Mouse (Mus musculus) heart, adult 2 months (tissue): ENCODE results near the gene Als2cl. TPM values are rescaled to one million over a fixed set of nuclear protein-coding genes. Genes with fewer than 3 reads are reported as not detected.

Experiments
- DNase-seq, 2 experiments: peaks; one replicate each; pipeline ENCODE4 v3.0.0; 2021
- H3K27ac ChIP-seq: fragments of 200-600 bp; 2 replicates; pipeline ENCODE4 v1.8.1; 2022
- H3K27me3 ChIP-seq: fragments of 200-500 bp; 2 replicates; pipeline ENCODE4 v1.6.1; 2012; ENCODE audit warnings: mild to moderate bottlenecking, low read length, inconsistent platforms, mixed read lengths; ENCODE audit not compliant: control insufficient read depth, insufficient read depth
- H3K36me3 ChIP-seq: fragments of 200-500 bp; 2 replicates; pipeline ENCODE4 v1.6.1; 2012; ENCODE audit warnings: low read length, inconsistent platforms; ENCODE audit not compliant: control insufficient read depth, insufficient read depth
- H3K4me1 ChIP-seq: fragments of 200-500 bp; 2 replicates; pipeline ENCODE4 v1.6.1; 2011; ENCODE audit warnings: low read length; ENCODE audit not compliant: control insufficient read depth, insufficient read depth
- H3K4me3 ChIP-seq: fragments of 200-600 bp; 2 replicates; pipeline ENCODE4 v1.8.1; 2022
- H3K79me2 ChIP-seq: fragments of 200-500 bp; replicated peaks from 2 replicates; pipeline ENCODE4 v1.6.1; 2012; ENCODE audit warnings: mild to moderate bottlenecking, inconsistent platforms, low read length, moderate library complexity, mixed read lengths; ENCODE audit not compliant: control insufficient read depth, insufficient read depth
- H3K9ac ChIP-seq: fragments of 200-500 bp; 2 replicates; pipeline ENCODE4 v1.6.1; 2012; ENCODE audit warnings: low read depth, mild to moderate bottlenecking, control low read depth, inconsistent platforms, low read length, mixed read lengths
- CTCF ChIP-seq: fragments of 200-600 bp; IDR thresholded peaks from 2 replicates; pipeline ENCODE4 v1.8.1; 2022; ENCODE audit warnings: antibody characterized with exemption, mild to moderate bottlenecking, moderate library complexity
- EP300 ChIP-seq: fragments of 200-500 bp; IDR thresholded peaks from 2 replicates; pipeline ENCODE4 v1.6.1; 2011; ENCODE audit warnings: low read depth, low read length, control low read depth; ENCODE audit not compliant: insufficient read depth
- POLR2A ChIP-seq: fragments of 200-500 bp; IDR thresholded peaks from 2 replicates; pipeline ENCODE4 v1.6.1; 2011; ENCODE audit warnings: mild to moderate bottlenecking, low read depth, low read length, control low read depth; ENCODE audit not compliant: insufficient read depth
- WGBS: fragments of 180-500 bp; shearing (Covaris S2); methylation state at CpG from one replicate; pipeline ENCODE4 v1.1.7; 2018; 5-methylcytosine and 5-hydroxymethylcytosine counted together
- intact Hi-C: fragments of 180-260 bp; cut with DNase I; formaldehyde crosslinking; loops from one replicate; pipeline ENCODE4 v1.15.1; 2025
- polyA plus RNA-seq: library from polyadenylated mRNA; depleted of rRNA; stranded (reverse); fragments of >200 nt; gene quantifications from 2 replicates; pipeline ENCODE4 v1.2.3, GENCODE M21; 2012
- total RNA-seq, 2 experiments: library from RNA; stranded (reverse); gene quantifications; 2 replicates each; pipeline ENCODE4 v1.2.3; 2021

The Als2cl gene
- total and polyA plus RNA-seq, 3 experiments, result 13.7 to 25.7 (median 14.2) TPM

DNA sequence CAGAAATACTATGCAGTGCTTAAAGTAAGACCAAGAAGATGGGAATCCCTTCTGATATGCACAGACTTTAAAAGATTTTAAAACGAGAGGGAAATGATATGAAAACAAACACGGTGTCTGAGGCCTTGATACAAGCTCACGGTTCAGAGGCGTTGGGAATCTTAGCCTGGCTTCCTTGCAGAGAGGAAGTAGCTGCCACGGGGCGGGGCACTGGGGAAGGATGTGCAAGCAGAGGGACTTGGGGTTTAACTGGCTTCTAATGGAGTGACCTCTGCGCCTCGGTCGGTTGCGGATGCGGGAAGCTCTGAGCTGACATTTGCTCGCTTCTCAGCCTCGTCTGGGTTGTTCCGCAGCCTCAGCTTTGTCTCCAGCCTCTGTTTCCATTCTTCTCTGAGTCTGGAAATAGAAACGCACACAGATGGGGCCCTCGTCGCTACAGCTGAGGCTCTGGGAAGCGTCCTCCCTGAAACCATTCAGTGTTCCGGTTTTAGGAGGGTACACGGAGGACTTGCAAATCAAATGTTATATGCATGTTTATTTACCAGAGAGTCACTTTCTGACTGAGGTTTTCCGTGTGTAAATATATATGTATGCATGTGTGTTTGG, 35.1 kb downstream of the Als2cl start:
- Histone ChIP-seq H3K4me3 (no peak overlapping the region), H3K27ac (no peak overlapping the region), H3K79me2 (no peaks in the 10 kb centered on the region), H3K36me3 (no peaks in the 10 kb centered on the region), H3K4me1 (no peaks in the 10 kb centered on the region), H3K27me3 (no peaks in the 10 kb centered on the region), H3K9ac (no peak overlapping the region)
- DNase-seq, result no peak
- no peak for TF ChIP-seq EP300
- no peak for TF ChIP-seq POLR2A
- no peak for TF ChIP-seq CTCF
- 60% methylated on average over 21 of the region's 21 CpGs for WGBS
- intact Hi-C loops, result no loop called here

DNA sequence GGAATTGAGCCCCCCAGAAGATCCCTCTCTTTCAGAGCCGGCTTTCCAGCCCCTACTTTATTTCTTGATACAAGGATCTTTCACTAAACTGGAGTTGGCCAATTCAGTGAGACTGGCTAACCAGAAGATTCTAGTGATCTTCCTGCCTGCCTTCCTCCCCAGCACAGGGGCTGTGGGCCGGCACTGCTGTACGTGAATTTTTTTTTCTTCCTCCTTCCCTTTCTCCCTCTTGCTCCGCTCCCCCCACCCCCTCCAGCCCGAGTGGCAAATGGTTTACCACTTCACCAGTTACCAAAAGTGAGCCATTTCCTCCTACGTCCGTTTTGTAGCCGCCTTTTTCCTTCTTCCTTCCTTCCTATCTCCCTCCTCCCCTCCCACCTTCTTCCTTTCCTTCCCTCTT, 35.8 kb downstream of the Als2cl start:
- no peak overlapping the region for H3K4me3 ChIP-seq
- H3K9ac ChIP-seq, result no peak overlapping the region
- no peaks in the 10 kb centered on the region; the same call in 1 of the 2 replicates for H3K4me1 ChIP-seq
- TF ChIP-seq EP300, result no peak
- H3K27ac ChIP-seq, result no peak overlapping the region
- H3K27me3 ChIP-seq, result no peaks in the 10 kb centered on the region
- 39% methylated on average over 8 of the region's 8 CpGs for WGBS
- no peaks in the 10 kb centered on the region for H3K36me3 ChIP-seq
- no peak for DNase-seq
- H3K79me2 ChIP-seq, result no peaks in the 10 kb centered on the region
- intact Hi-C loops, result no loop called here

DNA sequence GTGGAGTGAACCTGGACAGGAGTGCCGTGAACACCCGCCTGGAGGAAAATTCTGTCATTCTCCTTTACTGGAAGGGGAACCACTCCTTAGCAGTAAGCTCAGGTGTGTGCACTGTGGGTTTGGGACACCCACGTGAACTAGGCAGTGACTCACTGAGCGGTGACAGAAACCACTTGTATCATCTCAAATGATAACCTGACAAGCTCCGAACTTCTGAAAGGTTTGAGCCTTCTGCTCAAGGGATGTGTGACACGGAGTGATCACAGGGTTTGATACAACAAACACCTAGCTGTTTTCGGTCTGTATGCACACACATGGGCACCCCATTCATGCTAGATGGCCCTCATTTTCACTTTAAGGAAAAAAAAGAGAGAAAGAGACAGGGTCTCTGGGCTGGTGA, 37.1 kb downstream of the Als2cl start, which contains the start of gene Fam240a:
Gene Fam240a (minus strand): TSS at position 76 of the 400 bp plus-strand sequence.
- Histone ChIP-seq H3K79me2 (no peaks in the 10 kb centered on the region), H3K9ac (no peak within 1 kb of the TSS), H3K4me1 (no peaks in the 10 kb centered on the region; the same call in none of the 2 replicates), H3K27ac (no peak within 1 kb of the TSS), H3K27me3 (no peaks in the 10 kb centered on the region), H3K36me3 (no peaks in the 10 kb centered on the region), H3K4me3 (no peak within 1 kb of the TSS)
- no peak for TF ChIP-seq EP300
- TF ChIP-seq POLR2A, result no peak
- no peak for TF ChIP-seq CTCF
- DNase-seq, result no peak
- WGBS, result 86% methylated on average over 7 of the region's 7 CpGs
- intact Hi-C loops, result no loop called here

DNA sequence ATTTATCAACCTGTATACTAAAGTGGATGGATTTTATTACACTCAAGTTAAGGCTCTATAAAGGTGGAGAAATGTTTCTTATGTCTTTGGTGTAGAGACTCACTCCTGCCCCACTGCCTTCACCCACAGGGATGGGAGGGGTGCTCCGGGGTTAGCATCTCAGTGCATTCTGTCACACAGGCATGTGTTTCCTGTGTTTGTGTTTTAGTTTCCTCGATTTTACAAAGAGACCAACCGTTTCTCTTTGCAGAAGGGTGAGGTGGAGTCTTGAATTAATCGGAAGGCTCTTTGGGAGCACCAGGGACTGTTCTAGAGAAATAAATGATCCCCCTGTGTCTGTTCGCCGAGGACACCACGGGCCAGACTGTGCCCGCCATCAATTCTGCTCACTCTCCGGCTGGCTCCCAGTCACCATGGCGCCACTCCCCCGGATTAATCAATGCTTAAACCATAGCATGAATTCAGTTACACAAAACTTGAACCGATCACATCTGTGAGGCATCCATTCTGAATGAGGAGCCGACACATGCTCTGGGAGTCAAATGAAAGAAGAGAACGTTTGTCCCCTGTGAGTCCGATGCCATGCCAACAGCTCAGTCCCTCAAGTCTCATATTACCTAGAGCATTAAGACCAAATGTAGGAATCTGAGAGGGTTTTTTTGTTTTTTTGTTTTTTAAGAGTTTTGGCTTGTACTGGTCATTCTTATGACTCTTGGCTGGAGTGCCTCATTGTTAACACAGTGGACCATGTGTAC, 41.2 kb downstream of the Als2cl start:
- Histone ChIP-seq H3K36me3 (no peaks in the 10 kb centered on the region), H3K9ac (no peak overlapping the region; the same call in 1 of the 2 replicates), H3K4me1 (peaks cover 1% of the 10 kb centered on the region), H3K79me2 (no peaks in the 10 kb centered on the region), H3K27me3 (no peaks in the 10 kb centered on the region), H3K4me3 (no peak overlapping the region), H3K27ac (peak overlapping the region; percentile 81)
- 55% methylated on average over 15 of the region's 15 CpGs for WGBS
- TF ChIP-seq EP300 (0 out of 2 replicates have a peak, but pooled peaks have one; percentile 45), POLR2A (no peak)
- DNase-seq, result peak; percentile 36 to 46
- intact Hi-C loops, result loop anchor here (2.0 to 5.0 kb wide), 2 partner anchors 40 to 76 kb away; partner anchors contain the start of gene Tmie

DNA sequence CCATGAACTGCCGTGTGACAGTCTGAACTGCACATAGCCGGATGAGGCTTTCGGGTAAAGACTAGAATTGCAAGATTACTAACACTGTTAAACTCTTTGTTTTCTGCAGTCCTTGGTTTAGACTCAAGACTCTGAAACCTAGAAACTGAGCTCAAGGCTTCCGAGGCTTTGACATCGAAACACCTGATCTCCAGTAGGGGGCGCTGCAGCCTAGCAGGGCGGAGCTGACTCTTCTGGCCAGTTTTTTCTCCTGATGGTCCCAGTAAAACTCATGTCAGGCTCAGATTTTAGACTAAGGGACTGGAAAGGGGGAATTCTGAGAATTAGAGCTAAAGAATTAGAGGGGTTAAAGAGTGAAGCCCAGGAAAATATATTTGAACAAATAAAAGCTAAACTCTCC, 43.1 kb downstream of the Als2cl start:
- Histone ChIP-seq H3K36me3 (no peaks in the 10 kb centered on the region), H3K4me3 (no peak overlapping the region), H3K27ac (no peak overlapping the region), H3K4me1 (peaks cover 1% of the 10 kb centered on the region), H3K27me3 (no peaks in the 10 kb centered on the region), H3K9ac (no peak overlapping the region), H3K79me2 (no peaks in the 10 kb centered on the region)
- intact Hi-C loops, result loop anchor here (1.0 to 5.0 kb wide), 3 partner anchors 32 to 150 kb away; no protein-coding TSS in a partner anchor
- peak; percentile 66 to 79 for DNase-seq
- 13% methylated on average over 7 of the region's 7 CpGs for WGBS
- TF ChIP-seq POLR2A, result no peak
- TF ChIP-seq CTCF, result no peak; the same call in 1 of the 2 replicates
- peak; percentile 84; the same call in 1 of the 2 replicates for TF ChIP-seq EP300

DNA sequence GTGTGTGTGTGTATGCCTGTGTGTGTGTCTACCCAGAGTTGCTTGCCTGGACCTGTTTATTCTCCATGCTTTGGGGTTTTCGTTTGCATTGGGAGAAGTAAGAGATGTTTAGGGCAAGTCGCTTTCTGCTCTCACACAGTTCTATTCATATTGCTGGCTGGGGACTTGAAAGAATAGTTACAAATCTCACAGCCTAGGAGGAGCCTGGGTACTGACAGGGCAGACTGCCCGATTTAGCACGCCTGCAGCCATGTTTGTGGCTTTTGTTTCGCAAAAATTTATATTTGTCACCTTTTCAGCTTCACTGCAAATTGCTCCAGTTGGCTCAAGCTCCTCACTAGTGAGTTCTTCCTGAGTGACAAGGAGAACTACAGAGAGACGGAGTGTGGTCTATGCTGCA, 51.9 kb downstream of the Als2cl start:
- Histone ChIP-seq H3K9ac (no peak overlapping the region), H3K27me3 (no peaks in the 10 kb centered on the region), H3K79me2 (no peaks in the 10 kb centered on the region), H3K4me1 (no peaks in the 10 kb centered on the region), H3K36me3 (no peaks in the 10 kb centered on the region), H3K27ac (no peak overlapping the region), H3K4me3 (no peak overlapping the region)
- no peak for DNase-seq
- WGBS, result 84% methylated on average over 6 of the region's 6 CpGs
- no peak for TF ChIP-seq CTCF
- intact Hi-C loops, result no loop called here
